Mouse (Mus musculus) CH12.LX (cell line): ENCODE results near the gene B3glct.

ENCODE experiments used
- CTCF ChIP-seq, 2 experiments: IDR thresholded peaks in 1 of 2; conservative IDR thresholded peaks in 1 of 2; 2 replicates each; pipeline ENCODE4 v1.5.1; 2011 to 2012; ENCODE audit warnings: low read depth in 2 of 2, low read length in 2 of 2, improper control_type of control experiment in 1 of 2, inconsistent platforms in 1 of 2, mild to moderate bottlenecking in 1 of 2, moderate library complexity in 1 of 2
- E2F4 ChIP-seq: IDR thresholded peaks from 2 replicates; pipeline ENCODE4 v1.6.1; 2011; ENCODE audit warnings: low read depth, low read length, improper control_type of control experiment; ENCODE audit not compliant: insufficient replicate concordance
- EP300 ChIP-seq: IDR thresholded peaks from 2 replicates; pipeline ENCODE4 v1.6.1; 2011; ENCODE audit warnings: low read length, improper control_type of control experiment
- JUND ChIP-seq: conservative IDR thresholded peaks from 2 replicates; pipeline ENCODE4 v1.6.1; 2011; ENCODE audit warnings: low read depth, low read length, improper control_type of control experiment
- MXI1 ChIP-seq: IDR thresholded peaks from 2 replicates; pipeline ENCODE4 v1.6.1; 2011; ENCODE audit warnings: mild to moderate bottlenecking, low read depth, low read length, improper control_type of control experiment
- MYC ChIP-seq: IDR thresholded peaks from 2 replicates; pipeline ENCODE4 v1.6.1; 2011; ENCODE audit warnings: low read depth, mild to moderate bottlenecking, improper control_type of control experiment, low read length
- NELFE ChIP-seq: IDR thresholded peaks from 2 replicates; pipeline ENCODE4 v1.6.1; 2011; ENCODE audit warnings: low read depth, low read length, improper control_type of control experiment
- POLR2A ChIP-seq: IDR thresholded peaks from 2 replicates; pipeline ENCODE4 v1.6.1; 2011; ENCODE audit warnings: low read depth, mild to moderate bottlenecking, improper control_type of control experiment, low read length

GRCm38 (mm10) chr5:149679362-149679761, 1.3 kb downstream of the B3glct start:
- TF ChIP-seq NELFE (no peak), JUND (no peak), E2F4 (no peak), MXI1 (no peak), POLR2A (no peak), CTCF (conservative IDR thresholded peaks at IDR 0.05 in 1 of 2, IDR thresholded peaks at IDR 0.05 in 1 of 2; ENCODE audit: low read depth in 2 of 2, low read length in 2 of 2) (no peak), EP300 (no peak), MYC (no peak)
